Mouse (Mus musculus): Measurements from ENCODE around the gene Zfp111. TPM values are rescaled to one million over a fixed set of nuclear protein-coding genes. Genes with fewer than 3 reads are reported as not detected.

Gene Zfp111
- 1 to 10 TPM in 1 of 2 experiments, under 1 TPM in 1; 0.41 to 1.6 TPM for polyA plus RNA-seq (2012; fragmentation: generic; extraction: Trizol)

DNA sequence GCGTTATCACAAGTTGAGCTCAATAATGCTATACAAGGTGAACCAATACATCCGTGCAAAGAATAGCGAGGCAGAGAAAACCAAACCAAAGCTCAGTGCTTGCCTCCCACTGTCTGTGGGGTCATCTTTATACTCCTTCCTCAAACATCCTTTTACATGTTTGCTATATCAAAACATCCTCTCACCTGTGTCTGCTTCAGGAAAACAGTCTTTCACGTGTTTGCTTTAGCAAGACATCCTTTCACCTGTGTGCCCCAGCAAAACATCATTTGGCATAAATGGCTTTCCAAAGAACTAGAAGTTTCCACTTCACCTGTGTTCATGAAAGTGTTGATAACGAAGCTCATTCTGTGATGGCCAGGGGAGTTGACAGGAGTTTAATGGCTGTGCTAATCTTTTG lies at the start of gene Zfp111:
TSS of gene Zfp111 (minus strand) at position 101 of the 400 bp plus-strand sequence.

DNA sequence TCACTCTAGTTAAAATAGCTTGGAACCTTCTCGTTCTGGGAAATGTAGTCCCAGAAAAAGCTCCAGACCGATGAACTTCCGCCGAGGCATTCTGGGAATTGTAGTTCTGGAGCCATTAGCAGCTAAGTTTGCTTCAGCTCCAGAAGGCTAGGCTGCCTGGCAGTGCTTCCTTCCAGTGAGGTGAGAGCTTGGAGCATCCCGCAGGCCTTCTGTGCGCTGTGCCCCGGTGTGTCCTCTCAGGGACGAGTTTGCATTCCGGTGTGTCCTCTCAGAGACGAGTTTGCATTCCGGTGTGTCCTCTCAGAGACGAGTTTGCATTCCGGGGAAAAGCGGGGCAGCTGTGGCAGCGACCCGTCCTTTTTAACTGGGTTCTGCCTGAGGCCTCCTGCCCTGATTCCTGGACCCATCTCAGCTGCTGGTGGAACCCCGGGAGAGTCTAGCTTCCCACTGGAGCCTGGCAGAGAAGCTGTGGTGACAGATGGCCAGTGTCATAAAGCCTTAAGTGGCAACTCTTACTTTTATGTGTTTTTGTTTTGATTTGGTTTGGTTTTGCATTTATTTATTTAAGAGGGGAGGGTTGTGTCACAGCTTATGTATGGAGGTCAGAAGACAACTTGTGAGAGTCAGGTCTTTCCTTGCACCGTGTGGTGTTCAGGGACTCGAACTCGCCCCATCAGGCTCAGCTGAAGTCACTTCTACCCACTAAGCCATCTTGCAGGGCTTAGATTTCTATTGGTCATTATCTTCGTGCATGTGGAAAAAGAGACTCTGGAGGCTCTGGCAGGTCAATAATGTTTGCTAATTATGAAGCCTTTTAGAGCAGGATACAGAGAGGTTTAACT lies 43.6 kb upstream of the Zfp111 start, which contains the start of gene Zfp108:
TSS of gene Zfp108 (plus strand) at position 162 of the 842 bp plus-strand sequence.

DNA sequence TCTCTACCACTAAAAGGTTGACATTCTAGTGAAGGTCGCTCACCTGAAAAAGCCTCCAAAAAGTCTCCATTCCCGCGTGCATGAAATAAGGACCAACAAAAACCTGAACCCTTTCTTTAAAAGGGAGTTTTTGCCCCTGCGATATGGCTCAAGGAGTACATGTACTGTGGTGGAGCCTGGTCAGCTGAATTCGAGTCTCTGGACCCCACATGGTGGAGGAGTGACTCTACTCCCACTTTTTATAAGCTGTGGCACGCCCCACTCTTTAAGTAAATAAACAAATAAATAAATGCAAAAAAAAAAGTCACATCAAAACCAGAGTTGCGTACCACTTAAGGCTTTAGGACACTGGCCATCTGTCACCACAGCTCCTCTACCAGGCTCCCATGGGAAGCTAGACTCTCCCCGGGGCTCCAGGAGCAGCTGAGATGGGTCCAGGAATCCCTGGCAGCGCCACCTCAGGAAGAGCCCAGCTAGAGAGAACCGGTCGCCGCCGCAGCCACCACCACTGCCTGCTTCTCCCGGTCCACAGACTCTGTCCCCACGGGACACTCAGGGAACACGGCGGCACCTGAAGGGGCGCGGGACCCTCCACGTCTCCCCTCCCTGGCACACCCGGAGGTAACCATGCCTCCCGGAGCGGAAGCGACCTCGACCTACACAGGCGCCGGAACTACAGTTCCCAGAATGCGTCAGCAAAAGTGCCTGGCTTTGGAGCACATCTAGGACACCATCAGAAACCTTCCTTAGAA lies 26.0 kb upstream of the Zfp111 start, which contains the start of gene Zfp109:
TSS of gene Zfp109 (minus strand) at position 521 of the 752 bp plus-strand sequence.

DNA sequence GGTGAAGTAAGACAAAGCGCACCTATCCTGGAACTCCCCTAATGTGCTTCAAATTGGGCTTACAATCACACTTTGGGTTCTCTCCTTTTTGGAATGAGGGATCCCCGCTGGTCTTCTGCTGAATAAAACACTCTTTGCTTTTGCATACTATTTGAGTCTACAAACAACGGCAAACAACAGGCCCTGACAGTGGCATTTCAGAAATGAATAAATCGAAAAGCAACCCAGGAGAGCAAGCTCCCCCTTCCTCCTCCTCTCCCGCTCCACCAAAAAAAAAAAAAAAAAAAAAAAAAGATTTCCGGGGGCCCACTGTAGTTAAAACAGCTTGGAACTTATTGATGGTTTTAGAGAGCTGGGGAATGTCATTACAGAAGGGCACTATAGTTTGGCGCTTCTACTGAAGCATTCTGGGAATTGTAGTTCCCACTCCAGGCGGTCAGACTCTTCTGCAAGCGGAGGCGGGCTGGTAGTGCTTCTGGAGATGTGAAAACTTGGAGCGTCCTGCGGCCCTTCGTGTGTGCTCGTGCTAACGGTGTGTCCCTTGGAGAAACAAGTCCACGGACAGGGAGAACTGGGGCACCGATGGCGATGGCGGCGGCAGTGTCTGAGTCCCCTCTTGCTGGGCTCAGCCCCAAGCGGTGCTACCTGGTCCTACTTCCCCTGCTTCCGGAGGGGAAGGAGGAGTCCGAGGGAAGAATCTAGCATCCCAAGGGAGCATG lies 36.5 kb downstream of the Zfp111 start, which contains the start of gene Zfp114:
TSS of gene Zfp114 (plus strand) at position 443 of the 719 bp plus-strand sequence.

Other genes starting within 250 kb of the Zfp111 start
- not detected for gene Vmn1r181, start 236.8 kb downstream of the Zfp111 start, polyA plus RNA-seq (2012; fragmentation: generic; extraction: Trizol)
- not detected for gene V1rd19, start 209.8 kb downstream of the Zfp111 start, polyA plus RNA-seq (2012; fragmentation: generic; extraction: Trizol)
- gene Vmn1r183, start 158.2 kb downstream of the Zfp111 start, polyA plus RNA-seq (2012; fragmentation: generic; extraction: Trizol) = not detected
- 1 to 10 TPM in 1 of 2 experiments, under 1 TPM in 1; 0.62 to 5.6 TPM for gene Zfp180, start 129.5 kb downstream of the Zfp111 start, polyA plus RNA-seq (2012; fragmentation: generic; extraction: Trizol)
- gene Zfp112, start 99.1 kb downstream of the Zfp111 start, polyA plus RNA-seq (2012; fragmentation: generic; extraction: Trizol) = 1 to 10 TPM in 1 of 2 experiments, under 1 TPM in 1; 0.08 to 2.1 TPM
- 1 to 10 TPM; 1.0 to 3.9 TPM for gene Zfp235, start 77.3 kb downstream of the Zfp111 start, polyA plus RNA-seq (2012; fragmentation: generic; extraction: Trizol)
- gene Zfp114, start 36.4 kb downstream of the Zfp111 start, polyA plus RNA-seq (2012; fragmentation: generic; extraction: Trizol) = under 1 TPM in 1 of 2 experiments, not detected in 1; 0.01 TPM
- under 1 TPM; 0.05 to 0.38 TPM for gene Zfp109, start 26.1 kb upstream of the Zfp111 start, polyA plus RNA-seq (2012; fragmentation: generic; extraction: Trizol)
- gene Zfp108, start 43.4 kb upstream of the Zfp111 start, polyA plus RNA-seq (2012; fragmentation: generic; extraction: Trizol) = 1 to 10 TPM in 1 of 2 experiments, under 1 TPM in 1; 0.07 to 1.8 TPM
- 1 to 10 TPM in 1 of 2 experiments, under 1 TPM in 1; 0.62 to 4.0 TPM for gene Zfp93, start 59.0 kb upstream of the Zfp111 start, polyA plus RNA-seq (2012; fragmentation: generic; extraction: Trizol)
- gene Zfp61, start 89.8 kb upstream of the Zfp111 start, polyA plus RNA-seq (2012; fragmentation: generic; extraction: Trizol) = 10 to 100 TPM in 1 of 2 experiments, 1 to 10 TPM in 1; 1.9 to 12.7 TPM
- gene Zfp94, start 105.2 kb upstream of the Zfp111 start, polyA plus RNA-seq (2012; fragmentation: generic; extraction: Trizol) = 1 to 10 TPM; 1.1 to 4.7 TPM
- gene Tescl, start 122.5 kb upstream of the Zfp111 start, polyA plus RNA-seq (2012; fragmentation: generic; extraction: Trizol) = not detected
- gene Lypd5, start 137.8 kb upstream of the Zfp111 start, polyA plus RNA-seq (2012; fragmentation: generic; extraction: Trizol) = not detected
- 10 to 100 TPM; 28.9 to 90.8 TPM for gene Kcnn4, start 158.8 kb upstream of the Zfp111 start, polyA plus RNA-seq (2012; fragmentation: generic; extraction: Trizol)
- 10 to 100 TPM; 16.1 to 17.6 TPM for gene Smg9, start 188.2 kb upstream of the Zfp111 start, polyA plus RNA-seq (2012; fragmentation: generic; extraction: Trizol)
- under 1 TPM in 1 of 2 experiments, not detected in 1; 0.07 TPM for gene Irgc1, start 240.9 kb upstream of the Zfp111 start, polyA plus RNA-seq (2012; fragmentation: generic; extraction: Trizol)

All from C3H10T1/2 (cell line).